Mouse (Mus musculus): ENCODE results near the gene Fdx1.

The Fdx1 gene

GRCm38 (mm10) chr9:51962975-51963701, at the start of gene Fdx1:
Gene Fdx1, minus strand, starts transcription at chr9:51963556.
- DNase-seq (ENCODE audit: low spot score in 2 of 2), result peak; percentile 29 to 67

- no peak for DNase-seq (ENCODE audit: low spot score in 2 of 2)
These were observed 49.6 kb upstream of the Fdx1 start for GRCm38 (mm10) chr9:52012781-52013436.

- no peak for DNase-seq (ENCODE audit: low spot score in 2 of 2)
These were observed 49.0 kb upstream of the Fdx1 start for GRCm38 (mm10) chr9:52012311-52012710.

- no peak for DNase-seq (ENCODE audit: low spot score in 2 of 2)
These were observed 45.2 kb upstream of the Fdx1 start for GRCm38 (mm10) chr9:52008511-52008910.

GRCm38 (mm10) chr9:52007341-52007740, 44.0 kb upstream of the Fdx1 start:
- no peak for DNase-seq (ENCODE audit: low spot score in 2 of 2)

GRCm38 (mm10) chr9:52003501-52003900, 40.1 kb upstream of the Fdx1 start:
- DNase-seq (ENCODE audit: low spot score in 2 of 2), result no peak

- DNase-seq (ENCODE audit: low spot score in 2 of 2), result no peak
These were observed 32.2 kb upstream of the Fdx1 start for GRCm38 (mm10) chr9:51995331-51996099.

GRCm38 (mm10) chr9:51994636-51995260, 31.4 kb upstream of the Fdx1 start:
- DNase-seq (ENCODE audit: low spot score in 2 of 2), result no peak

GRCm38 (mm10) chr9:51993486-51994275, 30.3 kb upstream of the Fdx1 start:
- DNase-seq (ENCODE audit: low spot score in 2 of 2), result peak; percentile 15 to 61

- DNase-seq (ENCODE audit: low spot score in 2 of 2), result no peak
These were observed 28.0 kb upstream of the Fdx1 start for GRCm38 (mm10) chr9:51991241-51991876.

- peak; percentile 27 to 69 for DNase-seq (ENCODE audit: low spot score in 2 of 2)
These were observed 27.5 kb upstream of the Fdx1 start for GRCm38 (mm10) chr9:51990828-51991227.

- DNase-seq (ENCODE audit: low spot score in 2 of 2), result no peak
These were observed 22.2 kb upstream of the Fdx1 start for GRCm38 (mm10) chr9:51985493-51986099.

GRCm38 (mm10) chr9:51981131-51981530, 17.8 kb upstream of the Fdx1 start:
- no peak for DNase-seq (ENCODE audit: low spot score in 2 of 2)

- no peak for DNase-seq (ENCODE audit: low spot score in 2 of 2)
These were observed 15.9 kb upstream of the Fdx1 start for GRCm38 (mm10) chr9:51979301-51979700.

GRCm38 (mm10) chr9:51978545-51979259, 15.3 kb upstream of the Fdx1 start:
- no peak for DNase-seq (ENCODE audit: low spot score in 2 of 2)

- DNase-seq (ENCODE audit: low spot score in 2 of 2), result peak; percentile 50 to 79
These were observed 14.2 kb upstream of the Fdx1 start for GRCm38 (mm10) chr9:51977439-51978000.

GRCm38 (mm10) chr9:51974871-51975270, 11.5 kb upstream of the Fdx1 start:
- no peak for DNase-seq (ENCODE audit: low spot score in 2 of 2)

GRCm38 (mm10) chr9:51973846-51974245, 10.5 kb upstream of the Fdx1 start:
- no peak for DNase-seq (ENCODE audit: low spot score in 2 of 2)

- no peak for DNase-seq (ENCODE audit: low spot score in 2 of 2)
These were observed 3.0 kb upstream of the Fdx1 start for GRCm38 (mm10) chr9:51966373-51966772.

Measured in spleen, postnatal 10 days (tissue).